Mouse (Mus musculus) adrenal gland, adult (tissue): ENCODE data around the gene Serinc3.
"Not testable (repeated sequence)": the region's sequence is repeated elsewhere in the genome, so short reads cannot be mapped to it uniquely, and the experiment has no call there.

Source experiments
- DNase-seq, 2 experiments: peaks; one replicate each; pipeline ENCODE4 v3.0.0; 2022 to 2023; ENCODE audit warnings: low spot score in 1 of 2; ENCODE audit not compliant: inconsistent age in 2 of 2

Gene Serinc3

GRCm38 (mm10) chr2:163644575-163645385 lies at the start of gene Serinc3:
Gene Serinc3 (minus strand): TSS chr2:163645131.
- DNase-seq, result peak; percentile 99 to 100

DNA sequence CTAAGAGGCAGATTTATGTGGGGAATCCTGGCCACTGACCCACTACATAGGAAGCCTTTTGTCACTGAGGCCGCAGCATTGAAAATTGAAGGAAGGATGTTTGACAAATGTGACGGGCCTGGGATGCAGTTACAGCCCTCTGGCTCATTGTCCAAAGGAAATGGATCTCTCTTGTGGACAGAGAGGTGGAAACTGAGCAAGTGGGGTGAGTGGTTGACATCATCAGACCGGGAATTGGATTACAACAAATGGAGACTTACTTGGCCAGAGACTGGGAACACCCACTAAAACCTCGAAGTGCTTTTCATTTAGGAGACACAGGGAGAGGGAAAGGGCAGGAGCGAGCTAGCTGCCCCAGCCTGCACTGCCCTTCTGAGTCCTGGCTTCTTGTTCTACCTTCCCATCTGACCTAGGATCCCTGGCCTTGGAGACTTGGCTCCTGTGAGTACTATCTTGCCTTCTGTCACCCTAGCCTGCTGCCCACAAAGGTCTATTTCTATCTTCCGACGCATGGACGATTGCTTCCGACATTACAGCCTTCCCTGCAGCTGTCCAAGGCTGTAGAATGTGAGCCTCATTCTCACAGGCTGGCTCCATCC lies 48.9 kb upstream of the Serinc3 start:
- peak; percentile 27 to 74 for DNase-seq

GRCm38 (mm10) chr2:163692873-163693612 lies 48.1 kb upstream of the Serinc3 start:
- DNase-seq, result peak in 1 of 2 experiments; percentile 50

DNA sequence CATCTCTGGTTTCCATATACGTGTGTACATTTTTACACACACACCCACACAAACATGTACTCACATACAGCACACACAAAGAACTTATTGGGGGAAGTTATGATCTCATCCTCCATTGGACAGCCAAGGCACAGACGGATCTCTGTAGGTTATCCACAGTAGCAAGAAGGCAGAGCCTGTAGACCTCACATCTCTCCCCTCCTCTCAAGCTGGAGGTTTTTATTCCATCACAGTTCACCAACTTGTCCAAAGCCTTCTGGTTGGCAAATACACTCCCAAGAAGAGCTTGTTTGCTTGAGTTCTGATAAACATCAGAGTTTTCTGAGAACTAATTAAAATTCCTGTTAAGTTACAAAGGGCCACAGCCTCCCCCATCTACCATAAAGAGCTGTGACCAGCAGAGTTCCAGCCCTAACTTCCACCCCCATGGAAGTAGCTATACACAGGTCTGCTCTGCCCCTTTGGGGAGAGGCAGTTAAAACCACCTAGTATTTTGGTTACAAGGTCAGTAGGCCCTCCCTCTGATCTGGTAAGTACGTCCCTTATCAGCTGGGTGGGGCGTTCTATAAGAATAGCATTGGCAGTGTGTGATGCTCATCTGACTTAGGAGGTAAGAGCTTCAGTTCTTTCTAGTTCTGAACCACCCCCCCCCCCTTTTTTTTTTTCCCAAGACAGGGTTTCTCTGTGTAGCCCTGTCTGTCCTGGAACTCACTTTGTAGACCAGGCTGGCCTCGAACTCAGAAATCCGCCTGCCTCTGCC lies 47.1 kb upstream of the Serinc3 start:
- no peak for DNase-seq

- peak in 1 of 2 experiments; percentile 20 for DNase-seq
Measured at GRCm38 (mm10) chr2:163690409-163691304, 45.7 kb upstream of the Serinc3 start.

- no peak for DNase-seq
Measured at GRCm38 (mm10) chr2:163689771-163690170, 44.8 kb upstream of the Serinc3 start.

DNA sequence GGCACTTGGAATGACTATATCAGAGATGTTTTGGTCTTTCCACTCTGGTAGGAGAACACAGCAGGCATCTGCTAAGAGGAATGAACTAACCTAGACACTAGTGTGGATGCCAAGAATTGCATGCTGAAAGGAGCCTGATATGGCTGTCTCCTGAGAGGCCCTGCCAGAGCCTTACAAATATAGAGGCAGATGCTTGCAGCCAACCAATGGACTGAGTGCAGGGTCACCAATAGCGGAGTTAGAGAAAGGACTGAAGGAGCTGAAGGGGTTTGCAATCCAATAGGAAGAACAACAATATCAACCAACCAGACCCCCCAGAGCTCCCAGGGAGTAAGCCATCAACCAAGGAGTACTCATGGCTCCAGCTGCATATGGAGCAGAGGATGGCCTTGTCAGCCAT lies 43.4 kb upstream of the Serinc3 start:
- not testable (repeated sequence) for DNase-seq

GRCm38 (mm10) chr2:163686886-163687285 lies 42.0 kb upstream of the Serinc3 start:
- peak in 1 of 2 experiments; percentile 77 for DNase-seq

DNA sequence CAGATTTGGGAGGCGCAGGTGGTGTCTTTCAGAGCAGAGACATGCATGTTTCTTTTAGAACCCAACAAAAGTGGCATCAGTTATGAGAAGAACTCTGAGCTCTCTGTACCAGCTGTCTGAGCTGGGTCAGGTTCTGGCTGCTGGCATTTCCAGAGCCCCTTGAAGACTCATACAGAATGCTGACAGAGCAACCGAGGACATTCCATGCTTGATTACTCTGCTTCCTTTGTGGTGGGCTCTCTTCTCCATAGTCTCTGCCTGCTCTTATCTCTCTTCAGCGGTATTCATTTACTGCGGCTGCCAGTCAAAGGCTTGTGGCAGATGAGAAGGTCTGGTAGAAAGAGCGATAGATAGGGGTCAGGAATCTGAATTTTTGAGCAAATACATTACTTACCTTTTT lies 41.3 kb upstream of the Serinc3 start:
- DNase-seq, result no peak

DNA sequence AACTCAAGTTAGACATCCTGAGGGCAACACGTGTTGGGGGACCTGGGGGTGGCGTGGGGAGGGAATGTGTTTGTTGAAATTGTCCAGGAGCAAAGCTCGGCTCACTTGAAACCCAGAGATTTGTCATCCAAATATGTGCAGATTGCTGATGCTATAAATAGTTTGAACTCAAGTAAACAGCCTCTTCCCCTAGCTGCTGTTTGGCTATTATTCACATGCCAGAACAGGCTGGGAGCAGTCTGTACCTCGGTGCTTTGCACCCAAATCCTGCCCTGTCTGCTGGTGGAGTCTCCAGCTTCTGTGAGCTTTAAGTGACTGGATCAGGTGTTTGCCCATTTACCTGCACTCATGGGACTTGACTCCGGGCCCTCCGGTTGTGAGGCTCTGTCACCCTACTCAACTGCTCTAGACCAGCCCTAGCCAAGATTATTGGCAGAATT lies 40.9 kb upstream of the Serinc3 start:
- DNase-seq, result peak; percentile 63 to 79

- DNase-seq, result peak in 1 of 2 experiments; percentile 44
Measured at GRCm38 (mm10) chr2:163685287-163685686, 40.4 kb upstream of the Serinc3 start.

DNA sequence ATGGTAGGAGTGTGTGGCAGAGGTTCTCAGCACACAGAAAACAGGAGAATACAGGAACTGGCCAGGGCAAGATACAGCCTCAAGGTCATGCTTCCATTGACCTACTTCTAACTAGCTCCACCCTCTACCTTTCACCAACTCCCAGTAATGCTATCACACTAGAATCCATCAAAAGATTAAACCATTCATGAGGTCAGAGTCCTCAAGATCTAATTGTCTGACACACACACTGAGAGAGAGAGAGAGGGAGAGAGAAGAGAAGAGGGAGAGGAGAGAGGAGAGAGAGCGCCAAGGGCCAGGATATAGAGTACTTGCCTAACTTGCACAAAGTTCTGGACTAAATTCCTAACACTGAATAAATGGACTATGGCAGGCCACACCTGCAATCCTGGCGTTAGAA lies 37.4 kb upstream of the Serinc3 start:
- DNase-seq, result no peak

GRCm38 (mm10) chr2:163676745-163677144 lies 31.8 kb upstream of the Serinc3 start:
- DNase-seq, result no peak

GRCm38 (mm10) chr2:163676321-163676720 lies 31.4 kb upstream of the Serinc3 start:
- no peak for DNase-seq

DNA sequence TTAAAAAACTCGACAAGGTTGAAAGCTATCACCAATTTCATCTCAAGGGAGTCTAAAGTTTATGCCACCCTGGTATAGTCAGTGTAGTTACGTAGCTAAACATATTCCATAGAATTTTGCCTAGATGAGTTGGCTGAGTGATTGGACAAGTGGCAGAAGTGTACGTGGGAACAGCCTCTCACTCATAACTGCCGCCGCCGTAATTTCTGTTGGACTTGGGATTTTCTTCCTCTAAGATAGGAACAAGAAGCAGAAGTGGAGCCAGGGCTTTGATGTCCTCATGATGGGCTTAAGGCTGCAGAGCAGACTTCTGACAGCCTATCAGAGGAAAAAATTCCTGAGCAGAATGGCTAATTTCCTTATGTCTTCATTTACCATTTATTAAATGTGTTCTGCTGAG lies 30.7 kb upstream of the Serinc3 start:
- no peak for DNase-seq

GRCm38 (mm10) chr2:163675144-163675619 lies 30.3 kb upstream of the Serinc3 start:
- DNase-seq, result peak in 1 of 2 experiments; percentile 82

DNA sequence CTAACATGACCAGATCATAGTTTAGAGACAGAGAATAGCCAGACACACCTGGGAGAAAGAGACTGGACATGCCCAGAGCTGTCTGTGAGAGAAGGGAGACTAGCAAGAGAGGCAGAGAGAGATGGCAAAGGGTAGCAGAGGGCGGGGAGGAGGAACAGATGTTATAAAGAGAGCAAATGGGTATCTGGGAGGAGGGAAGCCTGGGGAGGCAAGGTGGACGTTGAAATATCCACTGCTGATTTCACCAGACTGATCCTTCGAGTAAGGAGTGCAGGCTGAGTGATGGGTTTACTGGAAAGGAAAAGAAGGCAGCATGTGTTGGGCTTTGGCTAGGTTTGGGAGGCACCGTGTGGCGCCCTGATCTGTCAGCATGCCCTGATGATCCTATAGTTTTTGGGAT lies 29.5 kb upstream of the Serinc3 start:
- no peak for DNase-seq

DNA sequence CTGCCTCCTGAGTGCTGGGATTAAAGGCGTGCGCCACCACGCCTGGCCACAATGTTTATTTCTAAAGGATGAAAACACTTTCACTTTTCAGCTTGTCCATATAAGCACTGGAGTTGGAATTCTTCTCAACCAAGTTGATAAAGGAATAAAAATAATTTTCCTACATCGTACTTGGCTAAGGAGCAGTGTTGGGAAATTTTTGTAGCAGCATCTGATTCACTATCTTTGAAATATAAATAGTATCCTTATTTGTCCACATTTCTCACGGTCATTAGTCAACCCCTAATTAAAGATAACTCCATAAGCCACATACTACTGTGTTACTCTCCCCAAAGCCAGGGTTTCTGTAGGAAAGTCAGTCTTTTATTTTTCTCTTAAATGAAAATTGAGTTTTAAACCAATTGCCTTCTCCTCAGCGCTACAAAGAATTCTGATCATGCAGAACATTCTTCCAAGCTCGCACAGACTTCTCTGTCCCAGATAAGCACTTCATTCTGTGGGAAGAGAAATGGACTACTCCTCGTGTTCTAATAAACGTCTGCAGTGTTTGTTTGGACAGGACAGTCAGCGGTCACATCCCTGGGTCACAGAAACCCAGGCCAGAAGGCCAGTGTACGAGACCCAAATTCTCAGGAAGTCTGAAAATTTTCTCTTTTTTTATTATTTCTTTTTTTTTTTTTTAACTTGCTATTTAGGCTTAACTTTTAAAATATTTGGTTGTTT lies 26.1 kb upstream of the Serinc3 start:
- no peak for DNase-seq

DNA sequence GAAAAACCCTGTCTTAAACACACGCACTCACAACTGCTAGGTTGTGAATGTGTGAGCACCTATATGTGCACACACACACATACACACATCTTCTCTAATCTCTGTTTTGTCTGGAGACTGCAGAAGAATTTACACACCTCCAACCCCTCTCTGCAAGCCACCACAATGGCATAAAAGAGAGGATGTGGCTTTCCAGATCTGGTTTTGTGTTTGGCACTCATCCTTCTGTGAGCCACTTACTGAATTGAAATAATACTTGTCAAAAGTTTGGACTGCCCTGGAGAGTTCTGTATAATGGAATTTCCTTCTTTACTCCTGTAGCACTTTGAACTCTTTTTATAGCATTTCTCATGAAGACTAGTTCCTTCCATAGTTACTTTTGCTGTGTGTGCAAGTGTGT lies 22.1 kb upstream of the Serinc3 start:
- DNase-seq, result no peak
